Mouse (Mus musculus) right cerebral cortex, postnatal 25 days (tissue): ENCODE results near the gene Dlg5.

ENCODE experiments used
- DNase-seq: peaks from one replicate; pipeline ENCODE4 v3.0.0; 2022

Dlg5 gene

DNA sequence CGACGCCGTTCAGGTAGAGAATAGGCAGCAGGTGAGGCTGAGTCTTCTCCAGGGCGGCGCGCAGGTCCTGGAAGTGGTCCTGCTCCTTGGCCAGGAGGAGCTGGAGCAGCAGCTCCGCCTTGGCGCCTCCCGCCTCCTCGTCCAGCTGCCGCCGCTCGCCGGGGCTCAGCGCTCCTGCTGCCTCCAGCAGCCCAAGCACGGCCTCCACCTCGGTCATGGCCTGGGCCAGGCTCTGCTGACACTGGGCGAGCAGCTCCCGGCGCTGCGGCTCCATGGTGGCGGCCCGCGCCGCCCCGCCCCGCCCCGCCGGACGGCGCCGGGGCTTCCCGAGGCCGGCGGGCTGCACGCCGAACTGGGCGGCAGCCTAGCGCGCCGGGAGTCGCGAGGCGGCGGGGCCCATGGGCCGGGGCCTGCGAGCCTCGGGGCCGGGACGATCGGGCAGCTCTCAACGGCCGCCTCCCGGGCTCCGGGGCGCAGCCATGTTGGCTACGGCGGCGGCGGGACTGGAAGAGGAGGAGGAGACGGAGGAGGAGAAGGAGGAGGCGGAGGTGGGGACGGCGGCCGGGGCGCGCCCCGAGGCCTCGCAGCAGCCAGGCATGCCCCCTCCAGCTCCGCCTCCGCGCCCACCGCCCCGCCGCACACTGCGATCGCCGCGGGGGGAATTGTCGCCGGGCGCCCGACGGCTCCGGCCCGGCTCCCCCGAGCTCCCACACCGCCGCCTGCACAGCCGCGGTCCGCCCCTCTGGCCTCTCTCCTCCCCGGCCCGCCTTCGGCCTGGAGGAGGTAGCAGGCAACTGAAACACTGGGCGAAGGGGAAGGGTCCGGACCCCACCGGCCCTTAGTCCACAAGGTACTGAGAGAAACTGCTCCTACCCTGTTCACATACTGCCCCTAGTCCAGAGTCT lies at the start of gene Dlg5:
TSS of gene Dlg5 (minus strand) at position 744 of the 905 bp plus-strand sequence.
- peak; percentile 66 for DNase-seq

- DNase-seq: no peak
Observed at GRCm38 (mm10) chr14:24293631-24294030, 47.9 kb upstream of the Dlg5 start.

DNA sequence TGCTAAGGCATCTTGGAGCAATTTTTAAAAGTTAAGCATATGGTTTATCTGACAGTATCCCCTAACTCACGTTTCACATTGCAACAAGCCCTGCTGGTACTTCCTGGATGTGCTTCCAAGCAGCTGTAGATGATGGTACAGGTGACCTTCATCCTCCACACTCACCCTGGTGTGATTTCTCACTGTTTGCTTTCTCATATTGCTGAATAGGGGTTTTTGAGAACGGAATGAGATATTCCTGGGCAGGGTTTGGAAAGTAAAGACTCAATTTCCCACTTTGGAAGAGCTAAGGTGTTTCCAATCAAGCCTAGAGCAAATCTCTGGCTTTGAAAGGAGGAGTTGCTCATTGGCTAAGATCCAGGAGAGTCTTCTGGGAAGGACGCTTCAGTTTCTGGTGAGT lies 47.2 kb upstream of the Dlg5 start, which contains the start of gene E330034G19Rik:
TSS of gene E330034G19Rik (plus strand) at position 301 of the 400 bp plus-strand sequence.
- no peak for DNase-seq

DNA sequence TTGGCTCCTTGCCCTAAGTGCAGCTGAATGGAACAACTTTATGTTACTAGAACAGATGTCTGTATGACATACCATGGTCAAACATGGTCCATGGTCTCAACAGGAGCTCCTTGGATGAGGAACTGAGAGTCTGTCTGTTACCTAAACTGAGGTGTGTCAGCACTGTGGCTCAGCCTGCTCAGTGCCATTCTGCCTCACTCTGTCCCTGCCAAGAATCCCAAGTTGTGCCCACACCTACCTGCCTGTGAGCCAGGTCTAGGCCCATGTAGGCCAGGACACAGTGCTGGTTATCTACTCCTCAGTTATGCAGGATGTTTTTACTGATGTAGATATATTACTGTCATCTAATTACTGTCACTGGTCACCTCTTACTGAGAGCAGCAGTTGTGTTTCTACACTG lies 45.0 kb upstream of the Dlg5 start:
- no peak for DNase-seq

DNA sequence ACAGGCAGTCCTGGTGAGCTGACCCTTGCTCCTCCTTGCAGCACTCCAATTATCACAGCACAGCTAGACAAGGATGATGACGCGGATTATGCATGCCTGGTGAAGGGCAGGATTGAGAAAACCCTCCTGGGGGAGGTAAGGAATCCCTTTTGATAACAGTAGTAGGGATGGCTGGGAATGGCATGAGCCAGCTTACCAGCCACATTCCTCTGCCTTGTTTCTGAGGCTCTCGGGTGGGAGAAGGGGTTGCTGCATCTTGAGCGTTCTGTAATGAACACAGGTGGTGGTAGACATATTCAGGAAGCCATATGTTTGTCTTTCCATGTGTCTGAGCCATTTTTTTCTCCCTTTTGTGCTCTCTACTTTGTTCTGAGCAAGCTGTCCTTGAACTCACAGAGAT lies 40.4 kb upstream of the Dlg5 start:
- no peak for DNase-seq

DNA sequence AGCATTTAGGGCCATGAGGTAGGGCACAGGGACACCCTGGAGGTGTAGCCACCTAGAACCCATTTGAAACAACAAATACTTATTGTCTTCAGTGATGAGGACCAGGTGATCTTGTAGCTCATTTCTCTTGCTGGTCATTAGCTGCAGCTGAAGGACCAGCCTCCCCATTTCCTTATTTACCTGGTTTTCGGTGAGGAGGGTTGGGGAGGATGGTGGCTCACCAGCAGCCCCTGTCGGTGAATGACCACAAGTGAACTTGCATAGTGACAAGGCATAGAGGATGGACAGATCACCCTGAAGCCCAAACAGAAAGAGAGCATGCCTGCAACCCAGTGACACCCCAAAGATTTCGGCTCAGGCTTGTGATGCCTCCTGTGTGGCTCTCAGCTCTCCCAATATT lies 36.6 kb upstream of the Dlg5 start:
- DNase-seq: no peak

DNA sequence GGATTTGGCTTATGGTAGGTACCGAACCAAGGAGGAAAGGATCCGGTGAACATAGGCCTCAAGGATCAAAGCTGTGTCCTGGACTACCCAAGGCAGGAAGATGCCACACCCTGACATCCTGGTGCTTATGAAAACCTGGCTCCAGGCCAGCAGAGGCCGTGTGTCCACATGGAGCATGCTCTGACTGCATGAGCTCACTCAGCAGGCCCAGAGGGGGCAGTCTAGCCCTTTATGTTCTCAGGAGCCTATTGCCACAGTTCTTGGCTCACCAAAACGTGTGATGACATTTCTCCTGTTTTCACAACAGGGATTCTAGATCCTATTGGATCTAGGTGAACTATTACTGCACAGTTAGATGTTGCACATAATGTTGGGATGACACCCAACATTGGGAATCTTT lies 35.6 kb upstream of the Dlg5 start:
- DNase-seq: no peak

GRCm38 (mm10) chr14:24275534-24275933 lies 29.8 kb upstream of the Dlg5 start:
- DNase-seq: no peak

DNA sequence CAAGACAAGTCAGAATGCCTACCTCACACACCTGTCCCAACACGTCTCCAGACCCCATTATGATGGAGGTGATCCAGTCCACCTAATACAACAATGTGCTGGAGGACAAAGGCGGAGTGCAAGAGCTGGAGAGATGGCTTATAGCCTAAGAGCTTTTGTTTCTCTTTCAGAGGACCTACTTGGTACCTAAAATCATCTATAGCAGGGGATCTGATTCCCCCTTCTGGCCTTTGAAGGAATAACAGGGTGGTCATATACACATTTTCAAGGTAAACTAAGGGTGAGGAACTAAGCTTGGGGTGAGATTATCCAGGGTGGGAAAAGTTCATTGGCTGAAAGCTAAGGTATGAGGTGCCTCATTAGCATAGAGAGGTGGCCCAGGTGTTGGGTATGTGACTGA lies 27.9 kb upstream of the Dlg5 start:
- DNase-seq: no peak

DNA sequence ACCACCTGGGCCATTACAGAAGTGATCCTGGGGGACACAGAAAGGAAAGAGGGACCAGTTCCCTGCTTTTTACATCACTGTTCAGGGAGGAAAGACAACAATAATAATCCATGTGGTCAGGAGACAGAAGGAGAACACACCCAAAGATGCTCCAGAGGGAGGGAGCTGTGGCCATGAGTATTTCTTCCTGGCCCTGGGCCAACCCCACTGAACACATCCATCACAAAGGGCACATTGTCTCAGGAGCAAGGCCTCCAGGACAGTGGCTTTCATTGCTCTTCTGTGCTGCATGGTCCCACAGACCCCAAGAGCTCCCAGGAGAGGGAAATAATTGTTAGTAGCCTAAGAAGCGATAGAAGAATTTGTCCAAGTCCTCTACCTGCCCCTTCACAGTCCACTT lies 23.9 kb upstream of the Dlg5 start:
- no peak for DNase-seq

DNA sequence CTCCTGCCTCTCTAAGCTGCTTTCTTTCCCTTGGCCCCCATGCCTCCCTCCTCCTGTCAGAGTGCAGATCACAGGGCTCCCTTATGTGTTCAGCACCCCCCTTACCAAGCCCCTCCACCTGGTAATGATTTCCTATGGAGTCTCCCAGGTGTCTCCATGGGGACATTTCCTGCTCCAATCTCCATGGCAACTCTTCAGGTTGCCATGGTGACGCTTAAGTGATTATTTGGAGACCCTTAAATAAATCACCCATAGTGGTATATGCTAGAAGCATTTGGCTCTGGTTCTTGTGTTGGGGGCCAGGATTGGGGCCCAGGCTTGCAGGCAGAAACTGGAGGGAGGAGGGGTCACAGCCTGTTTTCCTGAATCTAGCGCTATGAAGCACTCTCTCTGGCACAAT lies 17.2 kb upstream of the Dlg5 start:
- DNase-seq: peak; percentile 18

GRCm38 (mm10) chr14:24262382-24262781 lies 16.7 kb upstream of the Dlg5 start:
- DNase-seq: no peak

DNA sequence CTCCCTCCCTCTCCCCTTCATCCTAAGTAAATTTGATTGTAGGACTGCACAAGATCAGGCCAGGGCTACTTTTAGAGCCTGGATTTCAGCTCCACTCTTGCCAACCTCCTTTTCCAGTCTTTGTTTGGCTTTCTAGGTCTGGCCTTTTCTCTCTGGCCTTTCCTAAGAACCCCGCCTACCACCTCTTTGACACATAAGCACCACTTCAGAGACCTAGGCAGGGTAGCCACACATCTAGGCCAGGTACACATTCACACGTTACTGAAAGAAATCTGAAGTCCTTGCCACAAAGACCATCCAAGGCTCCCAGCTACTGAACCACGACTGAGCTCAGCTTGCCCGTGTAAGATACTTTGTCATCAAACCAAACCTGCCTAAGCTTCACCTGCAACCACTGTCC lies 14.7 kb upstream of the Dlg5 start:
- no peak for DNase-seq

DNA sequence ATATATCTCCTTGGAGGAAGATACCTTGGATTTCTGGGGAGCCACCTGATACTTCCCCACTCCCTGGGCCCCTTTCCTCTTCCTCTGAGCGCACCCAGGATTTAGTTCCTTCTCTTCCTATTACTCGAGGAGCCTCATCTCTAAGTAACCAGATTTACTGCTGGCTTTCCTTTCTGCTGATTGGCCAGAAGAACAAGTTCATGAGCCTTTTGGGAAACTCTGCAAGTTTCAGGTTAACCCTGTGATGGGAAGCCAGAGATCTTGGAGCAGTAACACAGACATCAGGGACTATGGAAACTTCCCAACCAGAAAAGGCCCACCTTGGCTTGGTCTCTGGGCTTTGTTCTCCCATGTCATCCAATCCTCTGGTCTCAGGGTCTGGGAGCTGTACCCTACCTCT lies 10.2 kb upstream of the Dlg5 start:
- DNase-seq: no peak

DNA sequence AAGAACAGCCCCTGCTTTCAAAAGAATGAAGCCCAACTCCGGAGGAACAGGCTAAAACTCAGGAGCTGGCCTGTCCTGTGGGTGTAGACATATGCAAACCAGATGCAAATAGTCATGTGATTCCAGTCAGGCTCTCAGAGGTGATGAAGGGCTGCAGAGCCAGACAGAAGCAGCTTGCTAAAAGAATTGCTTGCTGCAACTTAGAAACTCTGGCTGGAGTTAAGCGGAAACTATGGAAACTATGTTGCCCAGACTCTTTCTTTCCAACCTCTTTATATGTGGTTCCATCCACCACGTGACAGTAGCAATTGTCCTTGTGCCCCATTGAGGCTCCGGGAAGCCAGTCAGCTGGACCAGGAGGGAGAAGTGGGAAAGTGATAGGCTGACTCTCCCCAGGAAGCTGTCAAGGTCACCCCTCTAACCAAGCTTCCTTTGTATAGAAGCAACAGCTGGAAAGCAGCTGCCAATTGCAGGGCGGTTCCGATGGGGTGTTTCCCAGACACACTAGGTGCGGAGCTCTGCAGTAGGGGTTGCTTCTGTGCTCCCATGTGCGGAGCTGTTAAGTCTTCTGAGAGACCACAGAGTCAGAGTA lies 8.0 kb upstream of the Dlg5 start:
- no peak for DNase-seq

DNA sequence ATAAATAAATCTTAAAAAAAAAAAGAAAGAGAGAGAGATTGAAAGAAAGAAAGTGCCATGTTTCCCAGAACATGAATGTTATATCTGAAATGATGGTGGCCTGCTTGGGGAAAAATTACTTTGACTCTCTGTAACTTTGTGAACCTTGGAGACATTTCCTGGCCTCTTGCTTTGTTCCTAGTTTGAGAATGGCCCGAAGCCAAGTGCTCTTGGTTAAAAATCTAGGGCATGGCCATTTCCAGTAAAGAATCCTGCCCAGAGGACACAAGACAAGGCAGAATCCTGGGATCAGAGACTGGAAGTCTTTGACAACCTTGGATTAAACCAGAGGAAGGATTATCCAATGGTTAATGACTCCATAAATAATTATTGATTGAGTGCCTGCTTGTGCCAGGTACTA lies 5.6 kb upstream of the Dlg5 start:
- no peak for DNase-seq

- DNase-seq: no peak
Observed at GRCm38 (mm10) chr14:24249926-24250325, 4.2 kb upstream of the Dlg5 start.

DNA sequence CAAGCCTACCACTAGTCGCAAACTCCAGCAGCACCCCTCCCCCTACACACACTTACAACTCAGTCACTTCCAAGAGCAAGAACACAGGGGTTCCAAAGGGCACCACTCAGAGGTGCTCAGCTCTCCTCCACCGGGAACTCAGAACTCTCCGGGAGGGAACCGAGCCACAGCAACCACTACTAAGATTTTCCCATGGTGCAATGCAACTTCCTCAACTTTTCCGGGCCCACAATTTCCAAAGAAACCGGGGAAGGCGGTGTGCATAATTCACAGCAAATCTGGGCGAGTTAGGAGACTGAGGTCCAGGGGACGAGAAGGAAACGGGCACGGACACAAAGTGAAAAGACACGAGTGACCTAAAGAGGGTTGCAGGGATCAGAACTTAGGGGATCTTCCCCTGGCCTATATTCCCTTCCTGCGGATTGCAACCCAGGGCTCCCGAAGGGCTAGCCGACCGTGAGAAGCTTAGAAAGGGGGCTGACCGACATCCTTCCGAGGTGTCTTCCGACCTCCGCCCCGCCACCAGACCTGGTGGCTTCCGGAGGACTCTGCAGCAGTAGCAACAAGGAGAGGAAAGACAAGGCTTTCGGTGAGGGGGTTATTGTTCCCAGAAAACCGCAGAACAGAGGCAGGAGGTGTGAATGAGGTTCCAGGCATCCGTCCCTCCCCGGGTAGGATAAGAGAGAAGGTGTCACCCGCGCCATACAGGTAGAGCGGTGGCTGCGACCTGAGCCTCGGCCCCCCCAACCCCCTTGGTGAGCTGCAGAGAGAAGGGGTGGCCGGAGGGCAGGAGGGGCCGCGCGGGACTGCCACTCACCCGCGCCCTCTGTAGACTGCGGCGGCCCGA lies 1.2 kb downstream of the Dlg5 start:
- DNase-seq: peak; percentile 38

DNA sequence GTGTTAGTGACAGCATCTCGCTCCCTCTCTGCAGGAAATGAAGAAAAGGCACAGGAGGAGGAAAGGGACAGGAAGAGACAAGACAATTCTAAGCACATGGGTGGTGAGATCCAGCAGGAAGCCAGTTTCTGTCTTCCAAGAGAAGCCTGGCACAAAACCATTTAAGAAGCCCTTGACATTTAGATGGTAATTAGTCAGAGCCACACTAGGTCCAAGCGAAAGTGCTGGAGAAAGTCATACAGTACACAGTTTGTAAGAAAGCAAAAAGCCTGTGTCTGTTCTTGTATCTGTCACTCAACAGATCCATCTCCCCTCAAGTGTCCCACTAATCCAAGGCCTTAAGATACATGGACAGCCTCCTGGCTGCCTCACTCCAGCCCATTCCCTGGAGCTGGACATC lies 3.7 kb downstream of the Dlg5 start:
- DNase-seq: no peak

DNA sequence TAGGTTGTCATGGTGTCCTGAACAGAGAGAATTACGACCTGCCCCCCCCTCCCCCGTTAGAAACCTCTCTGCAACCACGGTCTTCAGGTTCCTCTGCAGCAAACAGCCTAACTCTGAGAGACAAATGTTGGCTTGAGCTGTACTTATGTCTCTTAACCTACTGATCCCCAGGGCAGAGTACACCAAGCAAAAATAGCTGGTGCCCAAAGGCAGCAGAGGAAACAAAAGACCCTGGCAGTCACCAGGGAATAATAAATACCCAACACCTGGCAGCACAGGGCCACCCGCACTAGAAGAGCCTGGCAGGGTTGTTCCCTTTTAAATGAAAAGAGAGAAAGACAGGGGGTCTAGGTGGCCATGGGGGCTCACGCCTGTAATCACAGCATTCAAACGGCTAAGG lies 4.9 kb downstream of the Dlg5 start:
- DNase-seq: no peak

DNA sequence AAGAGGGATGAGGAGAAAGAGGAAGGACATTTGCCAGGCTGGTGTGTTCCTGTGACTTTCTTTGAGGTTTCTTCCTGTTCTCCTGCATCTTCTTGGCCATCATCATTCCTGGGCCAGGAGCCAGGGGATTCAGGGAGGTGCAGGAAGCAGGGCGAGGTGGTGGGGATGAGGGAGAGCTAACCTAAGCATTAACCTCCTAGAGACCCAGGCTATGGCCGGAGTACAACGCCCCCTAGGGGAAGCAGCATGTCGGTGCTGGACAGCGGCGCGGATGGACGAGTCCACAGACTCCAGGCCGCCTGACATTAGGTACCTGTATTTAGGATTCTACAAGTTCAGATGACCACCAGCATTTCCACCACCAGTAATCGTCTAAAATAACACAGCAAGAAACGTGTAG lies 6.1 kb downstream of the Dlg5 start:
- DNase-seq: no peak

DNA sequence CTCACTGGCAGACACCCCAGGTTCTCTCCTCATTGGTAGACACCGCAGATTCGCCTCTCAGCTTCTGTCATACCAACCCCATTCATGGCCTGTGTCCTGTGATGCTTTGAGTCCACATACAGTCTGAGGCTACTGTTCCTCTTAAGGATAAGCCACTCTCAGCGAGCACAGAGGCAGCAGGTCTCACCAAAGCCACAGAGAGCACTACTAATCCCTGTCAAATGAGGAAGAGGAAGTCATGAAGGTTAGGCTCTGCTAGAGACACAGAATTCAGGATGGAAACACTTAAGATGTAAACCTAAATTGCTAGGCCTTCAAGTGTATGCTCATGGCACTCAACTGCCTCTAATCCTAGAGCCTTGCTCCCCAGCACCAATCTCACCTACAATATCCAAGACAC lies 9.8 kb downstream of the Dlg5 start:
- DNase-seq: no peak

- no peak for DNase-seq
Observed at GRCm38 (mm10) chr14:24234411-24234810, 11.3 kb downstream of the Dlg5 start.
